Mouse (Mus musculus) lung, embryonic 15.5 days (tissue): Measurements from ENCODE around the gene Arhgap24. TPM values are rescaled to one million over a fixed set of nuclear protein-coding genes. Genes with fewer than 3 reads are reported as not detected.

Experiments
- ATAC-seq: fragments of 200-750 bp; cut with Nextera tagmentation; 2 replicates; pipeline ENCODE4 v1.8.0; 2017; ENCODE audit warnings: moderate number of reproducible peaks, borderline replicate concordance; ENCODE audit not compliant: low FRiP score, low TSS enrichment; ENCODE audit errors: extremely low read depth
- H3K27ac ChIP-seq: fragments of 300-500 bp; sonication (generic); 2 replicates; pipeline ENCODE4 v1.5.1; 2015; ENCODE audit warnings: moderate library complexity, mild to moderate bottlenecking, inconsistent platforms
- H3K27me3 ChIP-seq: fragments of 300-500 bp; sonication (generic); 2 replicates; pipeline ENCODE4 v1.6.1; 2015; ENCODE audit warnings: inconsistent platforms
- H3K36me3 ChIP-seq: fragments of 300-500 bp; sonication (generic); 2 replicates; pipeline ENCODE4 v1.6.1; 2015; ENCODE audit warnings: inconsistent platforms
- H3K4me1 ChIP-seq: fragments of 300-500 bp; sonication (generic); 2 replicates; pipeline ENCODE4 v1.6.1; 2015; ENCODE audit warnings: inconsistent platforms
- H3K4me2 ChIP-seq: fragments of 300-500 bp; sonication (generic); 2 replicates; pipeline ENCODE4 v1.6.1; 2015; ENCODE audit warnings: inconsistent platforms, mild to moderate bottlenecking, moderate library complexity
- H3K4me3 ChIP-seq: fragments of 300-500 bp; sonication (generic); 2 replicates; pipeline ENCODE4 v1.5.1; 2015; ENCODE audit warnings: mild to moderate bottlenecking, inconsistent platforms
- H3K9ac ChIP-seq: fragments of 300-500 bp; sonication (generic); 2 replicates; pipeline ENCODE4 v1.6.1; 2015; ENCODE audit warnings: inconsistent platforms
- H3K9me3 ChIP-seq: fragments of 300-500 bp; sonication (generic); 2 replicates; pipeline ENCODE4 v1.6.1; 2016; ENCODE audit warnings: inconsistent platforms
- WGBS: fragments of 180-500 bp; shearing (Covaris S2); methylation state at CpG from one replicate; pipeline ENCODE4 v1.1.7; 2015; 5-methylcytosine and 5-hydroxymethylcytosine counted together
- polyA plus RNA-seq: library from polyadenylated mRNA; unstranded; fragments of >200 nt; fragmentation: Nextera tagmentation; extraction: Ambion mirVana; gene quantifications from 2 replicates; pipeline ENCODE4 v1.2.1, GENCODE M21; 2015

Gene Arhgap24
- polyA plus RNA-seq, 1 experiment from 2014 or later = 35.3 TPM

- Histone ChIP-seq H3K4me3 (no peak overlapping the region), H3K9ac (no peak overlapping the region), H3K36me3 (no peaks in the 10 kb centered on the region), H3K4me1 (peaks cover 4% of the 10 kb centered on the region; the same call in 1 of the 2 replicates), H3K9me3 (no peaks in the 10 kb centered on the region), H3K27ac (no peak overlapping the region), H3K4me2 (no peak overlapping the region), H3K27me3 (no peaks in the 10 kb centered on the region)
- 84% methylated on average over 3 of the region's 3 CpGs for WGBS
- no peak for ATAC-seq
Measured at GRCm38 (mm10) chr5:102693871-102694270, 212.7 kb downstream of the Arhgap24 start.

GRCm38 (mm10) chr5:102697784-102698183, 216.6 kb downstream of the Arhgap24 start:
- H3K27me3 ChIP-seq = no peaks in the 10 kb centered on the region
- ATAC-seq = no peak
- no peaks in the 10 kb centered on the region for H3K4me1 ChIP-seq
- H3K9me3 ChIP-seq = no peaks in the 10 kb centered on the region
- no peak overlapping the region for H3K4me2 ChIP-seq
- H3K27ac ChIP-seq = no peak overlapping the region
- no peak overlapping the region for H3K4me3 ChIP-seq
- no peak overlapping the region for H3K9ac ChIP-seq
- H3K36me3 ChIP-seq = no peaks in the 10 kb centered on the region
- WGBS = 69% methylated on average over 1 of the region's 1 CpGs

GRCm38 (mm10) chr5:102698396-102698795, 217.2 kb downstream of the Arhgap24 start:
- no peaks in the 10 kb centered on the region for H3K36me3 ChIP-seq
- no peak for ATAC-seq
- H3K4me3 ChIP-seq = no peak overlapping the region
- 63% methylated on average over 5 of the region's 5 CpGs for WGBS
- no peaks in the 10 kb centered on the region for H3K9me3 ChIP-seq
- no peak overlapping the region for H3K4me2 ChIP-seq
- no peaks in the 10 kb centered on the region for H3K27me3 ChIP-seq
- H3K9ac ChIP-seq = no peak overlapping the region
- H3K27ac ChIP-seq = no peak overlapping the region
- H3K4me1 ChIP-seq = no peaks in the 10 kb centered on the region

- Histone ChIP-seq H3K36me3 (no peaks in the 10 kb centered on the region), H3K9ac (no peak overlapping the region), H3K9me3 (no peaks in the 10 kb centered on the region), H3K4me2 (no peak overlapping the region), H3K27me3 (no peaks in the 10 kb centered on the region), H3K27ac (no peak overlapping the region), H3K4me3 (no peak overlapping the region), H3K4me1 (no peaks in the 10 kb centered on the region)
- ATAC-seq = no peak
- 67% methylated on average over 2 of the region's 2 CpGs for WGBS
Measured at GRCm38 (mm10) chr5:102698891-102699290, 217.7 kb downstream of the Arhgap24 start.

- Histone ChIP-seq H3K9me3 (no peaks in the 10 kb centered on the region), H3K27ac (no peak overlapping the region), H3K36me3 (no peaks in the 10 kb centered on the region), H3K9ac (no peak overlapping the region), H3K4me1 (peaks cover 10% of the 10 kb centered on the region), H3K4me3 (no peak overlapping the region), H3K27me3 (no peaks in the 10 kb centered on the region), H3K4me2 (no peak overlapping the region)
- 61% methylated on average over 6 of the region's 6 CpGs for WGBS
- no peak for ATAC-seq
Measured at GRCm38 (mm10) chr5:102702581-102702980, 221.4 kb downstream of the Arhgap24 start.

GRCm38 (mm10) chr5:102703325-102704099, 222.3 kb downstream of the Arhgap24 start:
- no peaks in the 10 kb centered on the region for H3K9me3 ChIP-seq
- WGBS = 54% methylated on average over 5 of the region's 5 CpGs
- no peak overlapping the region for H3K4me2 ChIP-seq
- H3K36me3 ChIP-seq = no peaks in the 10 kb centered on the region
- H3K9ac ChIP-seq = no peak overlapping the region
- H3K27me3 ChIP-seq = no peaks in the 10 kb centered on the region
- no peak overlapping the region for H3K4me3 ChIP-seq
- ATAC-seq = no peak
- H3K4me1 ChIP-seq = peaks cover 10% of the 10 kb centered on the region
- no peak overlapping the region for H3K27ac ChIP-seq

- H3K27me3 ChIP-seq = no peaks in the 10 kb centered on the region
- H3K9me3 ChIP-seq = no peaks in the 10 kb centered on the region
- ATAC-seq = no peak
- no peak overlapping the region for H3K4me2 ChIP-seq
- H3K9ac ChIP-seq = no peak overlapping the region
- 26% methylated on average over 2 of the region's 2 CpGs for WGBS
- H3K36me3 ChIP-seq = no peaks in the 10 kb centered on the region
- H3K27ac ChIP-seq = peak overlapping the region; percentile 48; the same call in 1 of the 2 replicates
- H3K4me1 ChIP-seq = peaks cover 14% of the 10 kb centered on the region
- no peak overlapping the region for H3K4me3 ChIP-seq
Measured at GRCm38 (mm10) chr5:102705170-102705569, 224.0 kb downstream of the Arhgap24 start.

- H3K4me2 ChIP-seq = no peak overlapping the region
- WGBS = 83% methylated on average over 7 of the region's 7 CpGs
- ATAC-seq = no peak
- H3K9me3 ChIP-seq = no peaks in the 10 kb centered on the region
- no peaks in the 10 kb centered on the region for H3K36me3 ChIP-seq
- H3K4me3 ChIP-seq = no peak overlapping the region
- peaks cover 9% of the 10 kb centered on the region for H3K4me1 ChIP-seq
- H3K27ac ChIP-seq = no peak overlapping the region
- H3K27me3 ChIP-seq = no peaks in the 10 kb centered on the region
- H3K9ac ChIP-seq = no peak overlapping the region
Measured at GRCm38 (mm10) chr5:102710336-102710735, 229.1 kb downstream of the Arhgap24 start.

- H3K4me1 ChIP-seq = no peaks in the 10 kb centered on the region
- ATAC-seq = no peak
- H3K9ac ChIP-seq = no peak overlapping the region
- 50% methylated on average over 8 of the region's 8 CpGs for WGBS
- H3K9me3 ChIP-seq = no peaks in the 10 kb centered on the region
- H3K27ac ChIP-seq = no peak overlapping the region
- H3K36me3 ChIP-seq = no peaks in the 10 kb centered on the region
- H3K27me3 ChIP-seq = no peaks in the 10 kb centered on the region
- no peak overlapping the region for H3K4me3 ChIP-seq
- H3K4me2 ChIP-seq = no peak overlapping the region
Measured at GRCm38 (mm10) chr5:102719368-102719972, 238.3 kb downstream of the Arhgap24 start.

GRCm38 (mm10) chr5:102723558-102723957, 242.4 kb downstream of the Arhgap24 start:
- H3K27ac ChIP-seq = no peak overlapping the region
- H3K9me3 ChIP-seq = no peaks in the 10 kb centered on the region
- no peak for ATAC-seq
- no peaks in the 10 kb centered on the region for H3K36me3 ChIP-seq
- H3K9ac ChIP-seq = no peak overlapping the region
- 88% methylated on average over 3 of the region's 3 CpGs for WGBS
- no peaks in the 10 kb centered on the region for H3K27me3 ChIP-seq
- H3K4me1 ChIP-seq = peaks cover 12% of the 10 kb centered on the region; the same call in 1 of the 2 replicates
- H3K4me2 ChIP-seq = no peak overlapping the region
- H3K4me3 ChIP-seq = no peak overlapping the region

- Histone ChIP-seq H3K4me3 (peak overlapping the region; percentile 29), H3K36me3 (no peaks in the 10 kb centered on the region), H3K9ac (no peak overlapping the region), H3K27me3 (no peaks in the 10 kb centered on the region), H3K27ac (peak overlapping the region; percentile 73), H3K9me3 (no peaks in the 10 kb centered on the region), H3K4me2 (peak overlapping the region; percentile 43), H3K4me1 (peaks cover 17% of the 10 kb centered on the region)
- WGBS = 15% methylated on average over 9 of the region's 9 CpGs
- ATAC-seq = peak; percentile 52; the same call in 1 of the 2 replicates
Measured at GRCm38 (mm10) chr5:102724813-102725348, 243.7 kb downstream of the Arhgap24 start.

- Histone ChIP-seq H3K27ac (peak overlapping the region; percentile 73), H3K9ac (no peak overlapping the region), H3K9me3 (no peaks in the 10 kb centered on the region), H3K4me1 (peaks cover 20% of the 10 kb centered on the region), H3K4me2 (peak overlapping the region; percentile 43), H3K36me3 (no peaks in the 10 kb centered on the region), H3K4me3 (peak overlapping the region; percentile 29), H3K27me3 (no peaks in the 10 kb centered on the region)
- WGBS = 33% methylated on average over 6 of the region's 6 CpGs
- peak; percentile 65; the same call in 1 of the 2 replicates for ATAC-seq
Measured at GRCm38 (mm10) chr5:102725365-102725764, 244.2 kb downstream of the Arhgap24 start.
